Mouse (Mus musculus) embryonic facial prominence, embryonic 11.5 days (tissue): ENCODE data around the gene Rac2. TPM values are rescaled to one million over a fixed set of nuclear protein-coding genes. Genes with fewer than 3 reads are reported as not detected.
A peak's percentile ranks its signal among the peaks of the same experiment; 100 is the strongest.

Experiments used
- ATAC-seq: fragments of 200-750 bp; cut with Nextera tagmentation; replicated peaks from 2 replicates; pipeline ENCODE4 v1.8.0; 2017; ENCODE audit warnings: low read depth; ENCODE audit not compliant: insufficient number of reproducible peaks, low FRiP score, low TSS enrichment
- DNase-seq: peaks from one replicate; pipeline ENCODE4 v3.0.0-alpha.2; 2015; ENCODE audit warnings: low spot score
- H3K27ac ChIP-seq: fragments of 300-500 bp; sonication (generic); replicated peaks from 2 replicates; pipeline ENCODE4 v1.5.1; 2014; ENCODE audit warnings: mild to moderate bottlenecking, low read depth, low read length, control low read depth
- H3K27me3 ChIP-seq: fragments of 300-500 bp; sonication (generic); 2 replicates; pipeline ENCODE4 v1.6.1; 2014; ENCODE audit warnings: mild to moderate bottlenecking, low read length, moderate library complexity, mixed read lengths; ENCODE audit not compliant: control insufficient read depth, insufficient read depth
- H3K36me3 ChIP-seq: fragments of 300-500 bp; sonication (generic); replicated peaks from 2 replicates; pipeline ENCODE4 v1.6.1; 2014; ENCODE audit warnings: low read depth, mild to moderate bottlenecking, low read length, moderate library complexity, mixed read lengths; ENCODE audit not compliant: control insufficient read depth, insufficient read depth
- H3K4me1 ChIP-seq: fragments of 300-500 bp; sonication (generic); 2 replicates; pipeline ENCODE4 v1.6.1; 2014; ENCODE audit warnings: low read length, mixed read lengths; ENCODE audit not compliant: control insufficient read depth, insufficient read depth
- H3K4me2 ChIP-seq: fragments of 300-500 bp; sonication (generic); 2 replicates; pipeline ENCODE4 v1.6.1; 2014; ENCODE audit warnings: low read depth, mild to moderate bottlenecking, control low read depth, low read length, moderate library complexity
- H3K4me3 ChIP-seq: fragments of 300-500 bp; sonication (generic); 2 replicates; pipeline ENCODE4 v1.5.1; 2014; ENCODE audit warnings: low read depth, low read length, control low read depth
- H3K9ac ChIP-seq: fragments of 300-500 bp; sonication (generic); replicated peaks from 2 replicates; pipeline ENCODE4 v1.6.1; 2014; ENCODE audit warnings: mild to moderate bottlenecking, control low read depth, low read length
- H3K9me3 ChIP-seq: fragments of 300-500 bp; sonication (generic); replicated peaks from 2 replicates; pipeline ENCODE4 v1.6.1; 2016; ENCODE audit warnings: mild to moderate bottlenecking, low read length, inconsistent platforms, mixed read lengths; ENCODE audit not compliant: control insufficient read depth
- WGBS: fragments of 180-500 bp; shearing (Covaris S2); extraction: QIAGEN DNeasy Blood & Tissue Kit; methylation state at CpG from one replicate; pipeline ENCODE4 v1.1.7; 2014; 5-methylcytosine and 5-hydroxymethylcytosine counted together
- polyA plus RNA-seq: library from polyadenylated mRNA; unstranded; fragments of >200 nt; fragmentation: Nextera tagmentation; extraction: Ambion mirVana; gene quantifications from 2 replicates; pipeline ENCODE4 v1.2.1, GENCODE M21; 2014

The Rac2 gene
- polyA plus RNA-seq, 1 experiment from 2014 or later: 4.5 TPM

- Histone ChIP-seq H3K9ac (no peak overlapping the region), H3K27ac (no peak overlapping the region), H3K36me3 (no peaks in the 10 kb centered on the region), H3K4me3 (no peak overlapping the region), H3K27me3 (no peaks in the 10 kb centered on the region), H3K4me2 (no peak overlapping the region), H3K4me1 (no peaks in the 10 kb centered on the region), H3K9me3 (no peaks in the 10 kb centered on the region)
- 72% methylated on average over 6 of the region's 6 CpGs for WGBS
- ATAC-seq (no peak), DNase-seq (no peak)
Observed at GRCm38 (mm10) chr15:78521892-78522291, 50.7 kb downstream of the Rac2 start.

GRCm38 (mm10) chr15:78521331-78521730 is 51.3 kb downstream of the Rac2 start:
- Histone ChIP-seq H3K9ac (no peak overlapping the region), H3K27me3 (no peaks in the 10 kb centered on the region), H3K4me3 (no peak overlapping the region), H3K4me2 (no peak overlapping the region), H3K4me1 (no peaks in the 10 kb centered on the region), H3K9me3 (no peaks in the 10 kb centered on the region), H3K36me3 (no peaks in the 10 kb centered on the region), H3K27ac (no peak overlapping the region)
- no peak for DNase-seq
- ATAC-seq: no peak
- WGBS: 65% methylated on average over 8 of the region's 8 CpGs

GRCm38 (mm10) chr15:78520112-78520715 is 52.4 kb downstream of the Rac2 start:
- no peak overlapping the region for H3K4me2 ChIP-seq
- DNase-seq (no peak), ATAC-seq (no peak)
- H3K4me3 ChIP-seq: no peak overlapping the region
- H3K9ac ChIP-seq: no peak overlapping the region
- H3K27ac ChIP-seq: no peak overlapping the region
- no peaks in the 10 kb centered on the region for H3K36me3 ChIP-seq
- H3K4me1 ChIP-seq: no peaks in the 10 kb centered on the region
- no peaks in the 10 kb centered on the region for H3K9me3 ChIP-seq
- H3K27me3 ChIP-seq: no peaks in the 10 kb centered on the region
- WGBS: 73% methylated on average over 13 of the region's 13 CpGs

DNA sequence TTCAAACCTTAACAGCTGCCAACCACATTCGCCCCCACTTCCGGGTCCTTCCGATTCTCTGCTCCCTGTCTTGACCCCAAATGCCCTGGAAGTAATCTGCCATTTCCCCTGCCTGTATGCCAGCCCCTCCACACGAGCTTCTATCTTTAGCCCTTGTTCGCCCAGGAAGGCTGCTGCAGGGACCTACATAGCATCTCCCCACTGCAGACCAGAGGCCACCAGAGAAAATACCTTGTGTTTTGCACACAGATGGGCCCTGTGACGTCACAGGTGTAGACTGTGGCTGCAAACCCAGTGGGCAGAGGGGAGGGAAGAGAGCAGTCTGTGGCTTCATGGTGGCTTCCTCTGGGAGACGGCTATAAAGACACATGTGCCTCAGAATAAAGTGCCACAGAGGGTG is 54.4 kb downstream of the Rac2 start:
- Histone ChIP-seq H3K27ac (no peak overlapping the region), H3K4me3 (no peak overlapping the region), H3K4me2 (no peak overlapping the region), H3K9me3 (no peaks in the 10 kb centered on the region), H3K27me3 (no peaks in the 10 kb centered on the region), H3K4me1 (no peaks in the 10 kb centered on the region; the same call in 1 of the 2 replicates), H3K9ac (no peak overlapping the region), H3K36me3 (no peaks in the 10 kb centered on the region)
- ATAC-seq: no peak
- WGBS: 59% methylated on average over 7 of the region's 7 CpGs
- no peak for DNase-seq

- DNase-seq (no peak), ATAC-seq (no peak)
- no peak overlapping the region for H3K4me3 ChIP-seq
- no peak overlapping the region for H3K4me2 ChIP-seq
- no peaks in the 10 kb centered on the region for H3K9me3 ChIP-seq
- no peak overlapping the region for H3K9ac ChIP-seq
- no peak overlapping the region for H3K27ac ChIP-seq
- H3K27me3 ChIP-seq: no peaks in the 10 kb centered on the region
- 79% methylated on average over 6 of the region's 6 CpGs for WGBS
- no peaks in the 10 kb centered on the region for H3K36me3 ChIP-seq
- no peaks in the 10 kb centered on the region; the same call in 1 of the 2 replicates for H3K4me1 ChIP-seq
Observed at GRCm38 (mm10) chr15:78515759-78516158, 56.8 kb downstream of the Rac2 start.

DNA sequence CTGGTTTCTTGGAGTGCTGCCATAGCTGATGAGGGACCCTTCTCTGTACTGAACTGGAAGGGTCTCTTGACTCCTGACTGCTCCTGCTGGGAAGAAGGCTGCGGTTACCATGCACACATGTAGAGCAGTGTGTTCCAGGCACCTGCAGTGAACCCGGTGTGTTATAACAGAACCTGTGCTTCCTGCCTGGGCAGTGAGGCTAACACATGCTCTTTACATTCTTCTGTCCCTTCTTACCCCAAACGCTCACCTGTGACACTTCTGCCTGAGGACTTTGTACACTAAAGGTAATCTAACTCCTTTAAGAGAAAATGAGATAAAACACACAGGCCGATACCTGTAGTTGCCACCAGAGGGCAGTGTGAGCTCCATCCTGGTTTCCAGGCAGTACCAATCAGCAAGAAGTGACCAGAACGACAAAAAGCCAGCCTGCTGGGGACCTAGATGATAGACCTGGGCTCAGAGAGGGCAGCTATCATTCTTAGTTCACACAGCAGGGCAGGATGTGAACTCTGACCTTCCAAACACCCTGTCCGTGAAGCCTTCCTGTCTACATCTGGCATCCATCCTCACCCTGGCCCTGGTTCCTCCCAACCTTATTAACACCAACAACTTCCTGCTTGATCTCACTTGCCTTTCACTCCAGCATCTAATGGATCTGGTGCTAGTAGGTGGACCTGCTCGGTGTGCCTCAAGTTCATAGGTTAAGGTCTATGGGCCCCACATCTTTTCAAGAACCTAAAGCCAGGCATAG is 58.0 kb downstream of the Rac2 start:
- Histone ChIP-seq H3K27me3 (no peaks in the 10 kb centered on the region), H3K27ac (no peak overlapping the region), H3K36me3 (no peaks in the 10 kb centered on the region), H3K9me3 (no peaks in the 10 kb centered on the region), H3K4me2 (no peak overlapping the region), H3K4me1 (no peaks in the 10 kb centered on the region; the same call in 1 of the 2 replicates), H3K9ac (no peak overlapping the region), H3K4me3 (no peak overlapping the region)
- 22% methylated on average over 7 of the region's 7 CpGs for WGBS
- ATAC-seq (peak; percentile 57; the same call in 1 of the 2 replicates), DNase-seq (peak; percentile 88)

DNA sequence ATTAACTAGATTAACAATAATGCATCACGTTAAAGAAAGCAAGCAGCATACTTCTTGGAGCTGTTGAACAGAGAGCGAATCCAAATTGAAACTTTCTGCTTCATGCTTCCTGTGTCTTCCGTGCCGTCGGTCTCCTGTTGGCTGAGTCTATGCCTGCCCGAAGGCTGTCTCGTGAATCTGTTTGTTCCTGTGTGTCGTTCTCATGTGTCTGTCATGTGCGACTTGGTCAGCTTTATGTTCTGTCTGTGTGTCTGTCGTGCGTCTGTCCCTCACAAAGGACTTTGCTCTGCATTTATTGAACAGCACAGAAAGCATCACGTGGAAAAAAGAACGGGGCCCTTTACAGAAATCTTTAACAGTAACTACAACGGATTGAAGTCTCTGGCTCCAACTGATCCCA is 59.6 kb downstream of the Rac2 start:
- no peak overlapping the region for H3K4me3 ChIP-seq
- no peak overlapping the region for H3K4me2 ChIP-seq
- WGBS: 87% methylated on average over 14 of the region's 14 CpGs
- H3K4me1 ChIP-seq: no peaks in the 10 kb centered on the region; the same call in 1 of the 2 replicates
- H3K27me3 ChIP-seq: no peaks in the 10 kb centered on the region
- no peaks in the 10 kb centered on the region for H3K36me3 ChIP-seq
- ATAC-seq (no peak), DNase-seq (no peak)
- H3K27ac ChIP-seq: no peak overlapping the region
- no peaks in the 10 kb centered on the region for H3K9me3 ChIP-seq
- no peak overlapping the region for H3K9ac ChIP-seq

- ATAC-seq: no peak; the same call in 1 of the 2 replicates
Observed at GRCm38 (mm10) chr15:78511951-78512350, 60.6 kb downstream of the Rac2 start.

More at GRCm38 (mm10) chr15:78511951-78512350, 60.6 kb downstream of the Rac2 start:
- Histone ChIP-seq H3K27ac (no peak overlapping the region), H3K9me3 (no peaks in the 10 kb centered on the region), H3K4me3 (no peak overlapping the region), H3K4me2 (no peak overlapping the region), H3K27me3 (no peaks in the 10 kb centered on the region), H3K36me3 (no peaks in the 10 kb centered on the region), H3K4me1 (no peaks in the 10 kb centered on the region; the same call in 1 of the 2 replicates), H3K9ac (no peak overlapping the region)
- DNase-seq: no peak
- WGBS: 73% methylated on average over 7 of the region's 7 CpGs
